Mouse (Mus musculus): ENCODE data around the gene Gm853.

- TF ChIP-seq CTCF (IDR thresholded peaks at IDR 0.05; ENCODE audit: extremely low read depth, insufficient read depth, low read length): no peak
- TF ChIP-seq POLR2A (IDR thresholded peaks at IDR 0.05; ENCODE audit: extremely low read depth, insufficient read depth, low read length): no peak
These were observed 35.3 kb downstream of the Gm853 start for GRCm38 (mm10) chr4:130186891-130187290.
